Mouse (Mus musculus) liver, embryonic 14.5 days (tissue): ENCODE measurements at regions not wholly inside any gene's neighbourhood (a gene's known extent, or its start where the extent isn't known, plus 50 kb on each side); places are given as distances from the start of the nearest gene placed in this dataset.

Experiments
- ATAC-seq: fragments of 200-750 bp; cut with Nextera tagmentation; 2 replicates; pipeline ENCODE4 v1.8.0; 2017; ENCODE audit warnings: moderate number of reproducible peaks, mild to moderate bottlenecking, moderate library complexity; ENCODE audit not compliant: insufficient read depth
- DNase-seq, 3 experiments: peaks; one replicate each; pipeline ENCODE4 v3.0.0-alpha.2; 2012 to 2013; ENCODE audit warnings: low read depth in 3 of 3, low spot score in 3 of 3
- H3K27ac ChIP-seq: fragments of 300-500 bp; sonication (generic); 2 replicates; pipeline ENCODE4 v1.5.1; 2014; ENCODE audit warnings: moderate library complexity, mild to moderate bottlenecking, control low read depth, inconsistent platforms
- H3K27me3 ChIP-seq: fragments of 300-500 bp; sonication (generic); 2 replicates; pipeline ENCODE4 v1.6.1; 2014; ENCODE audit warnings: mild to moderate bottlenecking, low read length, moderate library complexity; ENCODE audit not compliant: control insufficient read depth, insufficient read depth
- H3K36me3 ChIP-seq: fragments of 300-500 bp; sonication (generic); replicated peaks from 2 replicates; pipeline ENCODE4 v1.6.1; 2014; ENCODE audit warnings: low read depth; ENCODE audit not compliant: control insufficient read depth, insufficient read depth
- H3K4me1 ChIP-seq, 2 experiments: fragments of 200-500 bp in 1 of 2; fragments of 300-500 bp in 1 of 2; sonication (generic) in 1 of 2; replicated peaks; 2 replicates each; pipeline ENCODE4 v1.6.1; 2012 to 2014; ENCODE audit warnings: antibody characterized with exemption in 1 of 2, inconsistent platforms in 1 of 2, low read length in 1 of 2; ENCODE audit not compliant: control insufficient read depth in 2 of 2, insufficient read depth in 2 of 2
- H3K4me2 ChIP-seq: fragments of 300-500 bp; sonication (generic); 2 replicates; pipeline ENCODE4 v1.6.1; 2014; ENCODE audit warnings: low read depth, mild to moderate bottlenecking, control low read depth, moderate library complexity
- H3K4me3 ChIP-seq, 2 experiments: fragments of 200-500 bp in 1 of 2; fragments of 300-500 bp in 1 of 2; sonication (generic) in 1 of 2; 2 replicates each; pipeline ENCODE4 v1.5.1; 2012 to 2014; ENCODE audit warnings: low read depth in 2 of 2, low read length in 2 of 2, mild to moderate bottlenecking in 2 of 2, control low read depth in 1 of 2, inconsistent platforms in 1 of 2, moderate library complexity in 1 of 2; ENCODE audit not compliant: insufficient read depth in 1 of 2
- H3K9ac ChIP-seq: fragments of 300-500 bp; sonication (generic); replicated peaks from 2 replicates; pipeline ENCODE4 v1.6.1; 2014; ENCODE audit warnings: mild to moderate bottlenecking, control low read depth, moderate library complexity
- H3K9me3 ChIP-seq: fragments of 300-500 bp; sonication (generic); 2 replicates; pipeline ENCODE4 v1.6.1; 2016; ENCODE audit warnings: low read length, mixed read lengths; ENCODE audit not compliant: control insufficient read depth
- CTCF ChIP-seq: IDR thresholded peaks from 2 replicates; pipeline ENCODE4 v1.5.1; 2016; ENCODE audit warnings: antibody characterized with exemption, low read depth, control low read depth
- EP300 ChIP-seq: IDR thresholded peaks from 2 replicates; pipeline ENCODE4 v1.6.1; 2016; ENCODE audit warnings: antibody characterized with exemption, low read depth
- WGBS: fragments of 180-500 bp; shearing (Covaris S2); extraction: QIAGEN DNeasy Blood & Tissue Kit; methylation state at CpG from one replicate; pipeline ENCODE4 v1.1.7; 2014; ENCODE audit not compliant: insufficient replicate concordance; 5-methylcytosine and 5-hydroxymethylcytosine counted together

DNA sequence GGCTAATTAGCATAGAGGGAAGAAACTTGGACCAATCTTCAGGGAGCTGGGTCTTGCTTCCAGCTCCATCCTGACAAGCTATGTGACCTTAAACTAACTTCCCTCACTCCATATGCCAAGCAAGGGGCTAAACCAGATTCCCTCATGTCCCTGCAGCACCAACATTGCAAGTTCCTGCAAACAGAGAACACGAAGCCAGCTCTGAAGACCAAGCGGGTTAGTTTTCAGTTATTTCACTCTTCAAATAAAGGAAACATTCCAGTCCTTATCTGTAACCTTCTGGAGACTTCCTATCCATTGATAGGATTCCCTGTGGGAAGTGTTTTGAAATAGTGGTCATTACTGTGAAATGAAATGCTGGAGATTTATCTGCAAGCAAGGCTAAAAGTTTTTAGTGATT, 64.4 kb upstream of the Tspan2 start:
- Histone ChIP-seq H3K4me3 (no peak overlapping the region), H3K9ac (no peak overlapping the region), H3K4me1 (0 out of 4 replicates have a peak, but pooled peaks cover 0 to 1% of the 10 kb centered on the region in 2 experiments), H3K9me3 (no peaks in the 10 kb centered on the region), H3K27me3 (no peaks in the 10 kb centered on the region), H3K4me2 (no peak overlapping the region), H3K27ac (no peak overlapping the region), H3K36me3 (no peaks in the 10 kb centered on the region)
- TF ChIP-seq CTCF (no peak), EP300 (no peak)
- no peak for ATAC-seq
- DNase-seq: no peak
- WGBS: 34% methylated on average over 2 of the region's 2 CpGs

GRCm38 (mm10) chr3:102670557-102670956, 63.8 kb upstream of the Tspan2 start:
- WGBS: 34% methylated on average over 5 of the region's 5 CpGs
- ATAC-seq: no peak

GRCm38 (mm10) chr3:102670972-102671371, 63.4 kb upstream of the Tspan2 start:
- Histone ChIP-seq H3K9ac (no peak overlapping the region), H3K27me3 (no peaks in the 10 kb centered on the region), H3K36me3 (no peaks in the 10 kb centered on the region), H3K4me3 (no peak overlapping the region), H3K4me2 (no peak overlapping the region), H3K9me3 (no peaks in the 10 kb centered on the region), H3K4me1 (0 out of 4 replicates have a peak, but pooled peaks cover 0 to 1% of the 10 kb centered on the region in 2 experiments), H3K27ac (no peak overlapping the region)
- no peak for ATAC-seq
- WGBS: 65% methylated on average over 5 of the region's 5 CpGs
- TF ChIP-seq EP300: no peak
- no peak for TF ChIP-seq CTCF
- DNase-seq: no peak

More at GRCm38 (mm10) chr3:102670557-102670956, 63.8 kb upstream of the Tspan2 start:
- no peak for DNase-seq
- H3K4me1 ChIP-seq: 0 out of 4 replicates have a peak, but pooled peaks cover 0 to 1% of the 10 kb centered on the region in 2 experiments
- H3K4me2 ChIP-seq: no peak overlapping the region
- H3K4me3 ChIP-seq: no peak overlapping the region
- no peak overlapping the region for H3K27ac ChIP-seq
- H3K27me3 ChIP-seq: no peaks in the 10 kb centered on the region
- no peak overlapping the region for H3K9ac ChIP-seq
- H3K36me3 ChIP-seq: no peaks in the 10 kb centered on the region
- no peaks in the 10 kb centered on the region for H3K9me3 ChIP-seq
- TF ChIP-seq EP300: no peak
- no peak for TF ChIP-seq CTCF

DNA sequence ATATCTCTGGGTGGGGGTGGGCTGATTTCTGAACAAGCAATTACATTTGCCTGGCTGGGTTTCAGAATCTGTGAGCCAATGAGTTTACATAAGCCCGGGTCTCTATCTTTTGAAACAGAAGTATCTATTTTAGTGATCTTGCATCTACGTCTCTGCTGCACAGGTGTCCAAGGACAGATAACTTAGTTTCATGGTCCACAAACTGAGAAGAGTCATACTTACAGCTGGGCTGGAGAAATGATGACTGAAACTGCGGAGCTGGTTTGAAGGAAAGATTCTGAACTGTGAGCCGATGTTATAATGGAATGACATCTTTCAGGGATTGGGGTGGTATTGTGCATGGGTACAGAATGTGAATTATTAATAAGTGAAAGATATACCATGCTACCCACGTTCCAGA, 60.8 kb upstream of the Tspan2 start:
- no peak overlapping the region for H3K4me3 ChIP-seq
- no peaks in the 10 kb centered on the region for H3K9me3 ChIP-seq
- WGBS: 53% methylated on average over 5 of the region's 5 CpGs
- no peaks in the 10 kb centered on the region for H3K36me3 ChIP-seq
- no peak for DNase-seq
- H3K4me1 ChIP-seq: 0 out of 4 replicates have a peak, but pooled peaks cover 0 to 1% of the 10 kb centered on the region in 2 experiments
- no peak overlapping the region for H3K9ac ChIP-seq
- H3K4me2 ChIP-seq: no peak overlapping the region
- no peak for ATAC-seq
- TF ChIP-seq CTCF (no peak), EP300 (no peak)
- no peak overlapping the region for H3K27ac ChIP-seq
- no peaks in the 10 kb centered on the region for H3K27me3 ChIP-seq

- no peak for ATAC-seq
- no peak overlapping the region for H3K9ac ChIP-seq
- peaks cover 0 to 4% of the 10 kb centered on the region in 2 experiments; a peak in 1 of 4 replicates for H3K4me1 ChIP-seq
- no peaks in the 10 kb centered on the region for H3K9me3 ChIP-seq
- DNase-seq: no peak
- H3K36me3 ChIP-seq: no peaks in the 10 kb centered on the region
- TF ChIP-seq EP300: no peak
- no peak for TF ChIP-seq CTCF
- no peak overlapping the region for H3K4me3 ChIP-seq
- WGBS: 62% methylated on average over 2 of the region's 2 CpGs
- H3K27ac ChIP-seq: no peak overlapping the region
- no peak overlapping the region for H3K4me2 ChIP-seq
- H3K27me3 ChIP-seq: no peaks in the 10 kb centered on the region
These were observed 60.3 kb upstream of the Tspan2 start for GRCm38 (mm10) chr3:102674068-102674467.
